Mouse (Mus musculus): ENCODE data around the gene Trip10. TPM values are rescaled to one million over a fixed set of nuclear protein-coding genes. Genes with fewer than 3 reads are reported as not detected.

Trip10 gene
- polyA plus RNA-seq, 1 experiment from 2014 or later: 16.5 TPM

Other genes starting within 250 kb of the Trip10 start
- not detected in 3 replicates for gene Pspn, start 249.4 kb upstream of the Trip10 start, polyA plus RNA-seq (2018)
- gene Gtf2f1, start 238.2 kb upstream of the Trip10 start, polyA plus RNA-seq (2018): 63.3 to 154 TPM (median 75.9 TPM) in 3 replicates
- not detected in 3 replicates for gene Gm17949, start 238.0 kb upstream of the Trip10 start, polyA plus RNA-seq (2018)
- gene Khsrp, start 217.9 kb upstream of the Trip10 start, polyA plus RNA-seq (2018): 33.8 to 48.2 TPM (median 45.0 TPM) in 3 replicates
- not detected in 3 replicates for gene Slc25a41, start 207.8 kb upstream of the Trip10 start, polyA plus RNA-seq (2018)
- gene Crb3, start 190.3 kb upstream of the Trip10 start, polyA plus RNA-seq (2018): not detected in 3 replicates
- 4.0 to 8.6 TPM (median 6.8 TPM) in 3 replicates for gene Slc25a23, start 189.6 kb upstream of the Trip10 start, polyA plus RNA-seq (2018)
- gene Dennd1c, start 170.9 kb upstream of the Trip10 start, polyA plus RNA-seq (2018): 14.1 to 26.5 TPM (median 15.7 TPM) in 3 replicates
- gene Tubb4a, start 161.7 kb upstream of the Trip10 start, polyA plus RNA-seq (2018): 0.15 to 0.36 TPM (median 0.27 TPM) in 3 replicates
- gene Tnfsf9, start 144.1 kb upstream of the Trip10 start, polyA plus RNA-seq (2018): 2.6 to 9.9 TPM (median 7.6 TPM) in 3 replicates
- gene Cd70, start 99.7 kb upstream of the Trip10 start, polyA plus RNA-seq (2018): not detected in 3 replicates
- 1.7 to 2.2 TPM (median 2.2 TPM) in 3 replicates for gene Tnfsf14, start 55.3 kb upstream of the Trip10 start, polyA plus RNA-seq (2018)
- 15.9 to 57.7 TPM (median 40.8 TPM) in 3 replicates for gene C3, start 21.3 kb upstream of the Trip10 start, polyA plus RNA-seq (2018)
- gene Gpr108, start 1.0 kb upstream of the Trip10 start, polyA plus RNA-seq (2018): 44.3 to 68.7 TPM (median 50.3 TPM) in 3 replicates
- gene Vav1, start 29.6 kb downstream of the Trip10 start, polyA plus RNA-seq (2018): 91.4 to 144 TPM (median 106 TPM) in 3 replicates
- gene Adgre1, start 109.2 kb downstream of the Trip10 start, polyA plus RNA-seq (2018): 496 to 766 TPM (median 742 TPM) in 3 replicates